Comparison of ENCODE assay signal across 9 mouse cellular contexts in genomic region chr5:136500307-136500871, GRCm38 (mm10).
DNase-seq lines count a peak whose midpoint lies in the region; ATAC-seq and TF ChIP-seq lines count a peak whose summit lies in the region.
"Had no signal": no experiment of that assay in that cellular context is flagged by ENCODE, and none has a peak within 500 bp of the region (broad histone marks: within the 10 kb centered on the region; RNA-seq: fewer than 3 reads in every experiment).

No protein-coding gene starts in this region.

- H3K4me3 ChIP-seq in hindbrain, postnatal 0 days (ENCODE audit: low read length), result no peak overlapping the region
- H3K4me3 ChIP-seq in hindbrain, embryonic 11.5 days (ENCODE audit: low read depth, low read length), result no peak overlapping the region

- H3K27me3 ChIP-seq in hindbrain, postnatal 0 days (ENCODE audit: insufficient read depth, low read length), result no peaks in the 10 kb centered on the region
- H3K27me3 ChIP-seq in hindbrain, embryonic 11.5 days (ENCODE audit: control insufficient read depth, insufficient read depth, low read length), result no peaks in the 10 kb centered on the region

- ATAC-seq in hindbrain, postnatal 0 days, result no peak
- ATAC-seq in hindbrain, embryonic 11.5 days (ENCODE audit: low FRiP score), result no peak

- WGBS in hindbrain, postnatal 0 days, result 48% methylated on average over 6 of the region's 6 CpGs
- WGBS in hindbrain, embryonic 11.5 days, result 69% methylated on average over 6 of the region's 6 CpGs

- TF ChIP-seq CTCF in hindbrain, postnatal 0 days (IDR thresholded peaks at IDR 0.05; ENCODE audit: low read depth), result no peak

- DNase-seq in hindbrain, postnatal 0 days (ENCODE audit: low spot score), result no peak
- no peak for DNase-seq in hindbrain, embryonic 11.5 days (ENCODE audit: low spot score)
- DNase-seq in thymus, postnatal 0 days (ENCODE audit: low spot score), result peak; percentile 34
- DNase-seq in thymus, postnatal 10 days (ENCODE audit: low spot score in 2 of 2), result no peak
- peak; percentile 24 to 27 for DNase-seq in heart, adult 9 months (ENCODE audit: low spot score in 2 of 2)
- DNase-seq in telencephalon, adult 2 months (ENCODE audit: low read depth, low spot score), result peak; percentile 58
- no peak for DNase-seq in spleen, postnatal 10 days (ENCODE audit: low spot score in 2 of 2)
- DNase-seq in spleen, postnatal 4 days (ENCODE audit: low spot score in 2 of 2), result no peak

- H3K4me2 ChIP-seq in hindbrain, postnatal 0 days (ENCODE audit: low read depth, low read length), result no peak overlapping the region
- H3K4me2 ChIP-seq in hindbrain, embryonic 11.5 days (replicated peaks; ENCODE audit: low read depth, low read length), result no peak overlapping the region

- H3K9ac ChIP-seq in hindbrain, postnatal 0 days (replicated peaks; ENCODE audit: low read length), result no peak overlapping the region
- H3K9ac ChIP-seq in hindbrain, embryonic 11.5 days (ENCODE audit: low read depth, low read length), result no peak overlapping the region
- H3K9ac ChIP-seq: liver, embryonic 14.5 days had no signal

- no peaks in the 10 kb centered on the region for H3K36me3 ChIP-seq in hindbrain, postnatal 0 days (ENCODE audit: insufficient read depth, low read length)
- H3K36me3 ChIP-seq in hindbrain, embryonic 11.5 days (ENCODE audit: control insufficient read depth, insufficient read depth, low read length), result no peaks in the 10 kb centered on the region

- no peaks in the 10 kb centered on the region for H3K9me3 ChIP-seq in hindbrain, postnatal 0 days (ENCODE audit: low read length)
- no peaks in the 10 kb centered on the region for H3K9me3 ChIP-seq in hindbrain, embryonic 11.5 days (ENCODE audit: control insufficient read depth, low read length)

- H3K27ac ChIP-seq in hindbrain, postnatal 0 days, result peak overlapping the region; percentile 27; the same call in 1 of the 2 replicates
- H3K27ac ChIP-seq in hindbrain, embryonic 11.5 days (ENCODE audit: low read depth, low read length), result no peak overlapping the region
- H3K27ac ChIP-seq: liver, embryonic 14.5 days had no signal

- H3K4me1 ChIP-seq in hindbrain, postnatal 0 days (ENCODE audit: insufficient read depth, low read length), result peaks cover 10% of the 10 kb centered on the region
- H3K4me1 ChIP-seq in hindbrain, embryonic 11.5 days (replicated peaks; ENCODE audit: control insufficient read depth, insufficient read depth, low read length), result peaks cover 2% of the 10 kb centered on the region; the same call in 1 of the 2 replicates

Comparison
In these comparisons a context has a peak if more than half of its experiments do, and no peak if none do; other contexts are left out.
1. DNase-seq: peak in thymus, postnatal 0 days (single experiment), heart, adult 9 months (2 of 2) and telencephalon, adult 2 months (single experiment); none in hindbrain, postnatal 0 days (single experiment), hindbrain, embryonic 11.5 days (single experiment), thymus, postnatal 10 days (0 of 2), spleen, postnatal 10 days (0 of 2) and spleen, postnatal 4 days (0 of 2).